Mouse (Mus musculus) CD4-positive helper T cell, adult 2 months (primary cell): ENCODE measurements around the gene Uba1.

Experiments used
- DNase-seq: peaks from one replicate; pipeline ENCODE4 v3.0.0-alpha.2; 2012; ENCODE audit warnings: low read depth, missing footprints, low spot score

Gene Uba1

GRCm38 (mm10) chrX:20658026-20658652 is at the start of gene Uba1:
Gene Uba1, plus strand, starts transcription at chrX:20658326.
- peak; percentile 88 for DNase-seq

DNA sequence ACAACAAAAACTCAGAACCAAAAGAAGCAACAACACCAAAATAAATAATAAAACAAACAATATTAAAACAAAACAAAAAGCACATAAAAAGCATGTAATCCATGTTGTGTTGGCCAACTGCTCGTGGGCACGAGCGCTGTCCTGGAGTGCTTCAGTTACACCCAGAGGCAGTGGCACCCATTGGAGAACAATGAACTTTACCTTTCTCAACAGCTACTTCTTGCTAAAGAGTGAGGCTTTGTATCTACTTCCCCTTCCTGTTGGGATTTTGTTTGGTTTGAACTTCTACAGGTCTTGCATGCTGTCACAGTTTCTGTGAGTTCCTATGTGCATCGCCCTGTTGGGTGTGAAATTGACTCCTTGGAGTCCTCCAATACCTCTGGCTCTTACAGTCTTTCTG is 49.6 kb upstream of the Uba1 start:
- no peak for DNase-seq

- no peak for DNase-seq
These were observed 41.3 kb upstream of the Uba1 start for GRCm38 (mm10) chrX:20616861-20617175.

- DNase-seq = peak; percentile 91
These were observed 40.8 kb upstream of the Uba1 start, which contains the start of the genes Rbm10 and Ndufb11 for GRCm38 (mm10) chrX:20617176-20617902. Gene Rbm10, plus strand, starts transcription at chrX:20617503. Gene Ndufb11, minus strand, starts transcription at chrX:20617619.

DNA sequence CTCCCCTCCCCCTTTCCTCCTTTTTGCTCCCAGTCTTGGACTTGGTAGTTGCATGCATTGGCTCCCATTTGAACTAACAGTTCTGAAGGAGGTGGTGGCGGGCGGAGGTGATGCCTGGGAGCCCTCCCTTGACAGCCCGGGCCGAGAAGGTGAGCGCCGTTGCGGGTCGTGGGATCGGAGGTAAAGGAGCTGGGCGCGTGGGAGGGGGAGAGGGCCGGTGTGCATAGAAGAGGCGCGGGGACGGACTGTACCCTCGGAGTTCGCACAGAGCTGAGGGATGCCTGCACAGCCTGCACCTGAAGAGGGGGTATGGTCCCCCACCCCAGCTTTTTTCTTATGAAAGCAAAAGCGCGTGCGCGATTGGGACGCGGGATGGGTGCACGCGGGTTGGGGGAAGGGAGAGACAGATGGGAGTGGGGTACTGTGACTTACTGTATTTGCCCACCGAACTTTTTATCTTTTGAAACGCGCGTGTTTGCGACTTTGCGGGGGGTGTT is 40.2 kb upstream of the Uba1 start:
- DNase-seq = no peak

DNA sequence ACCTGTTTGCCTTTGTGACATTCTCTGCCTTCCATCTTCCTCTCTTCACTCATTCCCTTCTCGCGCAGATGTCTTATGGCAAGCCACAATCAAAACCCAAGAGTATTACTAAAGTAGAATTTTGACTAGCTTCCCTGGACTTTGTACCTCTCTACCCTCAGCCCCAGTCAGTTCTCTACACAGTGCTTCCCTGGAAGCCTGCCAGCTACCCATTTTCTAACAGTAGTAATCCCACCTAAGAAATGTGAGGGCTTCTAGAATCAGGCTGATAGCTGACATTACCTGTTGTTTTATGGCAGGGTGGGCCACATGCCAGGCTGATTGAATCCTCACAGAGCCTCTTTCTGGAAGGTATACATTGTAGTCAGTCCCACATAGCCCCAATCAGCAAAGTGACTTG is 20.0 kb upstream of the Uba1 start:
- no peak for DNase-seq

GRCm38 (mm10) chrX:20644780-20645179 is 13.3 kb upstream of the Uba1 start:
- no peak for DNase-seq

GRCm38 (mm10) chrX:20657593-20657992 is 533 bp upstream of the Uba1 start:
- DNase-seq = no peak

GRCm38 (mm10) chrX:20658891-20659406 is 823 bp downstream of the Uba1 start:
- peak; percentile 35 for DNase-seq

DNA sequence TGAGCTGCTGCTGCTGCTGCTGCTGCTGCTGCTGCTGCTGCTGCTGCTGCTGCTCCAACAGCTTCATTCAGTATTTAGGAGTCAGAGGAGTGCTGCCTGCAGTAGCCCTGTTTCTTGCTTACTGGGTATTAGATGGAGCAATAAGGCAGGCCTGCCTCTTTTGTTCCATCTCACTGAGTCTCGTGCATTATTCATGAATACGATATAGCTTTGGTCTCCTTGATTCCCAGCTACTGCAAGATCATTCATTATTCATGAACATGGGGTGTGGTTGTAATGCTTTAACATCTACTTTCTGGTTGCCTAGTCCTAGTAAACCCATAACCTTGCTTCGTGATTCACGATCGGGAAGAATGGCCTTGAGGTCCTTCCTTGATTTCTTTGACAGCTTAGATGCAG is 4.2 kb downstream of the Uba1 start:
- no peak for DNase-seq

- DNase-seq = peak; percentile 91
These were observed 4.8 kb downstream of the Uba1 start for GRCm38 (mm10) chrX:20662716-20663443.

DNA sequence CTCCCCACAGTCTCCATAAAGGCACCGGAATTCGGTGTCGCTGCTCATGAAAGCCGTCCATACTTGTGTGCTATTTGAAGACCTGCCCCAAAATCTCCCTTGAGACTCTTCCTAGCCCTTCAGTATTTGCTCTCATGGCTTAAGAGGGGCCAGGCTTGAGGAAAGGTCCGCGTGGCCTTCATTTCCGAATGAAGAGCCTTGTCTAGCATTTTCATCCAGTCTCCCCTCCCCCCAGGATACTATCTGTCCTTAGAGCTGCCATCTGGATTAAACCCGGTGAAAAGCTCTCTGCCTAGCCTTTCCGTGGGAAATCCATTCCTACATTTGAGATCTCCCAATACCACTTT is 5.3 kb downstream of the Uba1 start:
- peak; percentile 19 for DNase-seq

GRCm38 (mm10) chrX:20687519-20688067 is 29.5 kb downstream of the Uba1 start, which contains the start of gene Cdk16:
Gene Cdk16, plus strand, starts transcription at chrX:20687954.
- DNase-seq = peak; percentile 94

GRCm38 (mm10) chrX:20688068-20688547 is 30.0 kb downstream of the Uba1 start:
- DNase-seq = peak; percentile 88

DNA sequence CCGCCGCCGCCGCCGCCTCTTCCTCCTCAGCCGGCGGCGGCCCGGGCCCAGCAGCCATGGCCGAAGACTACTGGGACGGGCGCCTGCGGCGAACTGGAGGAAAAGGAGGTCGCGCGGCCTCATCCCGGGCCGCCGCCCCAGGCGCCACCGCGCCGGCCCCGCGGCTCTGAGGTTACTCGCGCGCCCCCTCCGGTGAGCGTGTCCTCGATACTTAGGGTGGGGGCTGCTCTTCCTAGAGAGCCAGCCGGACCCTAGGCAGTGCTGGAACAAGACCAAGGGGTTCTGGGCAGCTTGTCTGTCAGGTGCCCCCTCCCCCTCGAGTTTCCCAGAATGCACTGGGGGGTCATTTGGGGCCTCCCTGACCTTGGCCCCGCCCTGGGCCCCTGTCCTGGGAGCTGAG is 30.5 kb downstream of the Uba1 start:
- DNase-seq = peak; percentile 67

- no peak for DNase-seq
These were observed 33.4 kb downstream of the Uba1 start for GRCm38 (mm10) chrX:20691566-20691965.

- no peak for DNase-seq
These were observed 34.5 kb downstream of the Uba1 start for GRCm38 (mm10) chrX:20692616-20693015.

DNA sequence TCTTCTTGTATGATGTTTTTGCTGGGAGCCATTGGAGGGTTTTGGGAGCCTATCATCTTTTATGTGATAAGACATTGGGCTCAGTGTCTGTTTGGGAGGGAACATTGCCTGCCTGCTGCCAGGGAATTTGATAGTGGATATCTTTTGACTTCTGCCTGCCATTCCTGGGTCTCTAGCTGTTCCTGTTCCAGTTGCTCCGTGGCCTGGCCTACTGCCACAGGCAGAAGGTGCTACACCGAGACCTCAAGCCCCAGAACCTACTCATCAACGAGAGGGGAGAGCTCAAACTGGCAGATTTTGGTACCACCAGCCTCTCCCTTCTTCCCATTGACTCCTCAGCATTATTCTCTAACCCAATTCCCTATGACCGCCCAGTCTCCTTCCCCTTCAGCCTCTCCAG is 37.7 kb downstream of the Uba1 start:
- no peak for DNase-seq

DNA sequence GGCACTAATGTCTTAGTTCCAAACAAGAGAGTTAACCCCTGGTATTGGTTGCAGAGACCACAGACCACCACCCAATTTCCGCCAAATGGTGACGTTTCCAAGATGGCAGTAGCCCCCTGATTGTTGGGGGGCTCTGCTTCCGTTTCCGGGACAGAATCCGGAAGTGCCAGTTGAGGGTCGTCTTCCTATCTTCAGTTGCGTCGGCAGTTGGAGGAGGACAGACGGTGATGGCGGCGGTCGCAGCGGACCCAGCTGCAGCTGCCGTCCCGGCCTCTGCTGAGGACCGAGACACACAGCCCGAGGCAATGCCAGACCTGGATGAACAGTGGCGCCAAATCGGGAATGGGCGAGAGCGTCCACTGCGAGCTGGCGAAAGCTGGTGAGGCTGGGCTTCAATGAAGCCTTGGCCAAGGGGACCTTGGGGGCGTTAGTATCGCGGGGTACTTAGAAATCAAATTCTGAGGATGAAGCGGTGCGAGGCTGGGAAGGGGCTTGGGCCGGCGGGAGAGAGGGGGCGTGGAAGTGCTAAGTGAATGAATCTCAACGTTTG is 45.7 kb downstream of the Uba1 start, which contains the start of gene Usp11:
Gene Usp11, plus strand, starts transcription at position 166 of the 550 bp plus-strand sequence.
- no peak for DNase-seq

GRCm38 (mm10) chrX:20704295-20705082 is 46.4 kb downstream of the Uba1 start:
- peak; percentile 87 for DNase-seq

- DNase-seq = no peak
These were observed 46.9 kb downstream of the Uba1 start for GRCm38 (mm10) chrX:20705083-20705402.
